Mouse (Mus musculus) thymus, adult 2 months (tissue): ENCODE measurements around the gene Hilpda.

Experiments
- CTCF ChIP-seq: fragments of 200-500 bp; IDR thresholded peaks from 2 replicates; pipeline ENCODE4 v1.5.1; 2012; ENCODE audit warnings: mild to moderate bottlenecking, control low read depth, low read length, moderate library complexity, borderline replicate concordance; ENCODE audit not compliant: control insufficient read depth, poor library complexity, insufficient read depth; ENCODE audit errors: extremely low read depth
- POLR2A ChIP-seq: fragments of 200-500 bp; IDR thresholded peaks from 2 replicates; pipeline ENCODE4 v1.6.1; 2012; ENCODE audit warnings: mild to moderate bottlenecking, low read length, control low read depth, moderate library complexity; ENCODE audit not compliant: control insufficient read depth, poor library complexity, insufficient read depth; ENCODE audit errors: extremely low read depth

DNA sequence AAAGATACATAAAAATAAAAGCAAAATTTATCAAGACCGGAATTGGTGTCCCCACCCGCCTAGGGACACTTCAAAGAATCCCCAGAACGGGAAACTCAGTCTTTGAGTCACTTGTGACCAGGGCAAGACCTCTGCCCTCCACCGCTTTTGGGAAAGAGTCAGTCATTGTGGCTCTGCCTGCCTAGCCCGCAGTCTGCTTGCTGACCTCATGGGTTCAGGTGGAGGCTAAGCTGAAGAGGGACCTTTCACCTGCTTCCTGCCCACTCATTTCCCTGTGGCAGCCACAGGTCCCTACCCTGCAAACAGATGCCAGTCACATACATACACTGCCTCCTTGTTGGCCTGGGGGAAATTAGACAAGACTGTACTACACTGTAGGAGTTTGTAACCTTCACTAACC, 25.7 kb upstream of the Hilpda start:
- TF ChIP-seq POLR2A (no peak), CTCF (no peak)
